Mouse (Mus musculus): ENCODE measurements around the gene Ampd1.

GRCm38 (mm10) chr3:103058207-103059157, 15.3 kb upstream of the Ampd1 start, which contains the start of gene Nras:
- TF ChIP-seq CTCF (IDR thresholded peaks at IDR 0.05; ENCODE audit: extremely low read depth, insufficient read depth, low read length) (no peak), POLR2A (IDR thresholded peaks at IDR 0.05; ENCODE audit: extremely low read depth, insufficient read depth, low read length) (peak; percentile 52; the same call in 1 of the 2 replicates)

All from cortical plate, adult 2 months (tissue).